Mouse (Mus musculus) cerebellum, adult (tissue): Measurements from ENCODE around the gene Trim63.
"Not testable (repeated sequence)": the region's sequence is repeated elsewhere in the genome, so short reads cannot be mapped to it uniquely, and the experiment has no call there.

Experiments used
- ATAC-seq: cut with Nextera tagmentation; 2 replicates; pipeline ENCODE4 v1.9.2; 2017; ENCODE audit warnings: mild to moderate bottlenecking, moderate library complexity, mixed read lengths; ENCODE audit not compliant: insufficient number of reproducible peaks, low FRiP score, low TSS enrichment

The Trim63 gene

GRCm38 (mm10) chr4:134314876-134315275 lies at the start of gene Trim63:
Gene Trim63, plus strand, starts transcription at chr4:134315120.
- ATAC-seq = no peak

DNA sequence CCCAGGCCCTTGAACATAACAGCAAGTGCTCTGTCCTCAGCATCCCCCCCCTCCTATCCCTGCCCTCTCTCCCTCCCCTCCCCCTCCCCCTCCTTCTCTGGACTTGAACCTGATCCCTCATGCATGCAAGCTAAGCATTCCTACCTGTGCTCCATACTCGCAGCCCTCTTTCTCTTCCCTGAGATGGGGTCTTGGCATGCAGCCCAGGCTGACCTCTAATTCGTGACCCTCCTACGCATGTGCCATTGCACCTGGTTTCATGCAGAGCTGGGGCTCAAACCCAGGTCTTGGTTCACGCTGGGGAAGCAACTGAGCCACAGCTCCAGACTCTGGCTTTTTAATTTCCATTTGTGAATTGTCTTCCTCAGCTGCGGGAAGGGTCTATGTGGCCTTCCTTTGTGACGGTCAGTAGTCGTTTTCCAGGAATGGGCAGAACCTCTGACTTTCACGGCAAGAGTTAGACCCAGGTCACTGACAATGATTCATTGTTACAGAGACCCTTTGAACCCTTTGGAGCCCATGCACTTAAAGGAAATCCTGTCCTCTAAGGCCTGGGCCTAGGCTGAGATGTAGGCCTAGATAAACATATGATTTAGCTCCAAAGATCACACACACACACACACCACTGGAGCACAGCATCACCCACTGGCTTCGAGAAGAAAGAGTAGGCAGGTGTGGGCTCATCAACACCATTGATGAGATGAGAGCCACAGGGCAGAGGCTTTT lies 48.9 kb upstream of the Trim63 start:
- no peak for ATAC-seq

DNA sequence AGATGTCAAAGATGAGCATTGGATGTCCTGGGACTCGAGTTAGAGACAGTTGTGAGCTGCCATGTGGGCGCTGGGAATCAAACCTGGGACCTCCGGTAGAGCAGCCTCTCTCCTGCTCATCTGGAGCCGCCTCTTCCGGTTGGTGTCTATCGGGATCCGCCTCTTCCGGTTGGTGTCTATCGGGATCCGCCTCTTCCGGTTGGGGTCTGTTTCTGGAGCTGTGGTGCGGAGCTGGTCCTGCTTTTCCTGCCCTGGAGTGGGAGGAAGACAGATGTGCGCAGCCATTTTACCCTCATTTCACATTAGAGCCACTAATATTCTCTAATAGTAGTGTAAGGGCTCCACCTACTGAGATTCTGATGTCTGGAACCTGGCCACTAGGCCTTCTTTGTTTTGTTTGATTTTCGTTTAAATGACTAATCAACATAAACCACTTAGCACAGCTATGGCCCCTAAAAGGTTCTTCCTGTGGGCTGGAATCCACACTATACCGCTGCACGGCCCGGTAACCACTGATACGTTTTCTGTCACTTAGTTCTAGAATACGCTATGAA lies 46.7 kb upstream of the Trim63 start:
- ATAC-seq = no peak

GRCm38 (mm10) chr4:134269622-134270021 lies 45.3 kb upstream of the Trim63 start:
- ATAC-seq = not testable (repeated sequence)

- no peak for ATAC-seq
Measured at GRCm38 (mm10) chr4:134271979-134272378, 42.9 kb upstream of the Trim63 start.

DNA sequence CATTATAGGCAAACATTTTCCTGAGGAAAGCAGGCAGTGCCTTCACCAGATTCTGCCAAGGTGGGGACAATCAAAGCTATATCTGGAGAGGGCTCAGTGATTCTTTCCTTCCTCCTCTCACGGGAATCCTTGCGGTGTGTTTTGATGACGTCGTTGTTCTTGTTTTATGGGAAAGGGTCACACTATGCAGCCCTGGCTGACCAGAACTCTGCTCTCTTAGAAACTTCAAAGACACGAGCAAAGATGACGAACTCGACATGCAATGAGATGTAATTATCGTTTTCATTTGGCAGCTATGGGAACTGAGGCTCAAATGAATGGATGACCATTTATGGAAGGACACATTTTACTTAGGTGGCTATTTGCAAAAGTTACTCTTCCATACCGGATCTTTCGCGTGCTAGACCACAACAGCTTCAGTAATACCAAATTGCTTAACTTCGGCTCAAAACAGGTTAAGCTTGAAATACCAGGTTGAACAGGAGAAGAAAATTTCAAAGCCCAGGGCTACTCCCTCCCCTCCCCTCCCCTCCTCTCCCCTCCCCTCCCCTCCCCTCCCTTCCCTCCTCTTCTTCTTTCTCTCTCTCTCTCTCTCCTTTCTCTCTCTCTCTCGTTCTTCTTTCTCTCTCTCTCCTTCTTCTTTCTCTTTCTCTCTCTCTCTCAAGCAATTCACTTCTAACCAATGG lies 42.0 kb upstream of the Trim63 start:
- no peak for ATAC-seq

DNA sequence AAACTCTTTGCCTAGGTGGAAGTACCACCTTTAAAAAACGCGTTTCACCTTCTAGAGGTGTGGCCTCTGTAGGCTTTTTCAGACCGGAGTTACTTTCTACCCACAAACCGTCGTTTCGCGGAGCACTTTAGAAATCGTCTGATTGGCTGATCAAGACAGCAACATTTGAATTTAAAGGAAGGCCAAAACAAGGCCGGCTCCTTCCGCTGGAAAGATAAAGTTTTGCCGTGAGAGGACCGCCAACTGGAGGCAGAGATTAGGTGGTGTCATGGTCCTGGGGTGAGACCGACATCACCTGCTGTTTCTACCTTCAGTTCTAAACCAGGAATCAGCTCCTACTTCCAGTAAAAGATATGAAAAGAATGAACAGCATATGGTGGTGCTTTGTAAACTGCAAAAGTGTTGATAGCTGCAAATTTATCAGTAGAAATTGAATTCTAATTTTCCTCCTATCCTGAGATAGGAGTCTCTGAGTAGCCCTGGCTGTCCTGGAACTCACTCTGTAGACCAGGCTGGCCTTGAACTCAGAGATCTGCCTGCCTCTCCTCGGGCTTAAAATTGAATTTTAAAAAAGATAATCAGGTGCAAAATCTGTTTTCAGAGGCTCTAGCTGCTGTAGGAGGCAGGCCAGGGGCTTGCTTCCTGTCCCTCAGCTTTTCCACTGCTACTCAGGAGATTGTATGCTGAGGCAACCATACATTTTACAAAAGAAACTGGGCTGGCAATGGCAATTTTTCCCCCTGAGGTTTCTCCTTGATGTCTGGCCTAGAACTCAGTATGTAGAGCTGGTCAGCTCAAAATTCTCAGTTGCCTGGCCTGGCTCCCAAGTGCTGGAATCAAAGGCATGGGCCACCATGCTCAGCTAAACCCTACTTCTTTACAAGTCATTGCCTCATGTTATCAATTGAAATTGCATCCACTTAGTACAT lies 41.2 kb upstream of the Trim63 start:
- no peak for ATAC-seq

- ATAC-seq = no peak
Measured at GRCm38 (mm10) chr4:134284942-134285341, 30.0 kb upstream of the Trim63 start.

DNA sequence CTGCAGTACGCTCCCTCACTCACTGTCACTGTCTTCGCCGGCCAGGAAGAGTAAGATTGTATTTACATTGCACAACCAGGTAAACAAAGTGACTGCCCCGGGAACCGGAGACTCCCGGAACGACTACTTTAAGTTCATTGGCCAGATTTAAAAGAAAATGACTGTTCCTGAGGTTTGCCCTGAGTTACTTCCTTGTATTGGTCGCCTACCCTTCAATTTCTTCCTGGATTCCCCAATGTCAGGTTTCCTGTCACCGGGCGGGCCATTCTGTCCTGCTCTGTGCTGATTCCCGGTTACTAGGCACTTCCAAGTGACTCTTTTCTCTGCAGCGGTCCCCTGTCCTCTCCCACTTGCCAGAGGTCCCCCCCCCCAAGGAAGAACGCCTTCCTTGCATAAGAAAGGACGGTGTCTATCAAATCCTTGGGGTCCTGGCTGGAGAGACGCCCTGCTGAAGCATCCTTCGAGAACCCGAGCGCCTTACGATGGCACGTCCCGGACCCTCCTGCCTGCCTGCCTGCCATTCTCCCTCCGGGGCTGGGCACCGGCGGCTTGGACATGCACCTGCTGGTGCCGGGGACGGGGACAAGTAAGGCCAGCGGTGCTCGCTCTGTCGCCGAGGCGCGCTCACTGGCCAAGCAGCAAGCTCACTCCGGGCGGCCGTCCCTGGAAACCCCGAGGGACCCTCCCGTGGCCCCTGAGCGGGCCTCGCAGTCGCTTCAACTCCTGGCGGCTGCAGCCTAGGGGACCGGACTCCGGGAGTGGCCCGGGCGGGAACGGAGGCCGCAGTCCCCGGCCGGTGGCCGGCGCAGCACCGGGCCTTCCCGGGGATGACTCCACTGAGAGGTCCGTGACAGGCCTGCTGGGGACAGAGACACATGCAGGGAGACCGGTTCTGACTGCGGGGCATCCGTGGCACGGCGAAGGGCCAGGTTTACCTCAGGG lies 28.4 kb upstream of the Trim63 start:
- ATAC-seq = peak; percentile 60; the same call in 1 of the 2 replicates

DNA sequence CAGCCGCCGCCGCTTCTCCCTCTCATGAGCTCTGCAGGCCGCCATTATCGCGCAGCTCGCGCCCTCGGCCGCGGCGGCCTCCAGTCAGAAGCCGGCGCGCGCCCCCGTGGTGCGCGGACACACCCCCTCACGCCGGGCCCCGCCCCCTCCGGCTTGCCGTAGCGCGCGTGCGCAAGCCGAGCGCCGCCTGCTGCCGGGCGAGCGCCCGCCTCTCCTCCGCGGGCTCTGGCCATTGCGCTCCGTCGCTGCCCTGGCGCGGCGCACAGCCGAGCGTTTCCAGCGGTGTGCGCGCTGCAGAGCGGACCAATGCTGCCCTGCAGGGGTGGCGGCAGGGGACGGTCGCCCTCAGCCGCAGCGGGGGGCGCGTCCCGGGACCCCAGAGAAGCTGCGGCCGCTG lies 27.8 kb upstream of the Trim63 start:
- ATAC-seq = peak; percentile 88

- peak; percentile 65 for ATAC-seq
Measured at GRCm38 (mm10) chr4:134287575-134288025, 27.3 kb upstream of the Trim63 start, which contains the start of gene Pdik1l. Gene Pdik1l, minus strand, starts transcription at chr4:134287895.

GRCm38 (mm10) chr4:134288397-134289256 lies 26.3 kb upstream of the Trim63 start:
- no peak for ATAC-seq

- no peak for ATAC-seq
Measured at GRCm38 (mm10) chr4:134292067-134292466, 22.9 kb upstream of the Trim63 start.

- ATAC-seq = no peak
Measured at GRCm38 (mm10) chr4:134293061-134293691, 21.7 kb upstream of the Trim63 start.

DNA sequence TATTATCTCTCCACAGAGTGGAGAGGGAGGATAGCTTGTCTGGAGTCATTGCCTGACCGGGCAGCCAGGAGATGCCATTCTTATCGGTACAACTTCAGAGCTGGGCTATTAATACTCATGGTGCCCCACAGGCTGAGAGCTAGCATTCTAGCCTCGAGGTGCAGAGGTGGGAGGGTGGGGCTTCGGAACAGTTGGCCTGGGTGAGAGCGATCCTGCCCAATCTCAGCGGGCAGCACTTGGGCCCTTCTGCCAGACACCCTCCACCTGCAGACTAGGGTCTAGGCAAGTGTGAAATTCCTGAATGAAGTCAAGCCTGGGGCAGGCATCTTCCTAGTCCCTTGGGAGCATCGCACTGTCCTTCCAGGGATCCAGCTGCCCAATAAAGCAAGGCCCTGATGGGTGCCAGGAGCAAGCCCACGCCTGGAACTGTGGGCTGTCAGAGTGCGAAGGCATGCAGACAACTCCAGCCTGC lies 21.2 kb upstream of the Trim63 start:
- ATAC-seq = no peak

DNA sequence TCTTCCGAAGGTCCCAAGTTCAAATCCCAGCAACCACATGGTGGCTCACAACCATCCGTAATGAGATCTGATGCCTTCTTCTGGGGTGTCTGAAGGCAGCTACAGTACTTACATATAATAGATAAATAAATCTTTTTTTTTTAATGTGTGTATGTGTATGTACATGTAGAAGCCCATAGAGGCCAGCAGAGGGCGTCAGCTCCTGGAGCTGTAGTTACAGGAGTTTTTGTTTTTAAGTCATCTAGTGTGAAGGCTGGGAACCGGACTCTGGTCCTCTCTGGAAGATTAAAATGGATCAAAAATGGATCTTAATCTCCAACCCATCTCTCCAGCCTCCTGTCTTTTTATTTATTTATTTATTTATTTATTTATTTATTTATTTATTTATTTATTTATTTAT lies 18.8 kb upstream of the Trim63 start:
- not testable (repeated sequence) for ATAC-seq

DNA sequence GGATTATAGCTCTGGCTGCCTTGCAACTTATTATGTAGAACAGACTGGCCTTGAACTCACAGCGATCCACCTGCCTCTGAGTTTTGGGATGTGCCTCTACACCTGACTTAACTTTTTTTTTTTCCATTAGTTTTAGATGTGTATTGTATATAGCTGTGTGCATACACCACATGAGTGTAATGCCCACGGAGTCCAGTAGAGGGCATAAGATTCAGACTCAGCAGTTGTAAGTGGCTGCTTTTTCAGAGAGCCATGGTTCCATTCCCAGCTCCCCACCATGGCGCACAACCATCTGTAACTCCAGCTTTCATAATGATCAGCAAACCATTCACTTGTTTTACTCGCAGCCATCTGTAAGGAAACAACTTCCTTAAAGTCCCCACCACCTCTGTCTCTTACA lies 18.4 kb upstream of the Trim63 start:
- no peak for ATAC-seq

- ATAC-seq = no peak
Measured at GRCm38 (mm10) chr4:134297369-134297768, 17.6 kb upstream of the Trim63 start.
